Mouse (Mus musculus): ENCODE data around the gene Pfn2. TPM values are rescaled to one million over a fixed set of nuclear protein-coding genes. Genes with fewer than 3 reads are reported as not detected.
"Not testable (repeated sequence)": the region's sequence is repeated elsewhere in the genome, so short reads cannot be mapped to it uniquely, and the experiment has no call there.

The Pfn2 gene
- 10 to 100 TPM; 55.7 to 60.1 TPM for total RNA-seq (2021)
- long read RNA-seq, experiment 1, transcript Pfn2-201 (3 exons, 2,342 nt) = major isoform, 129 of 150 reads
- long read RNA-seq, experiment 1, partial matches to known transcripts = 1 of 150 reads
- long read RNA-seq, experiment 1, other reads (novel, unspliced or antisense) = 15 of 150 reads
- long read RNA-seq, experiment 2, transcript Pfn2-201 (3 exons, 2,342 nt) = major isoform, 47 of 53 reads
- long read RNA-seq, experiment 2, partial matches to known transcripts = 1 of 53 reads
- long read RNA-seq, experiment 2, other reads (novel, unspliced or antisense) = 3 of 53 reads

DNA sequence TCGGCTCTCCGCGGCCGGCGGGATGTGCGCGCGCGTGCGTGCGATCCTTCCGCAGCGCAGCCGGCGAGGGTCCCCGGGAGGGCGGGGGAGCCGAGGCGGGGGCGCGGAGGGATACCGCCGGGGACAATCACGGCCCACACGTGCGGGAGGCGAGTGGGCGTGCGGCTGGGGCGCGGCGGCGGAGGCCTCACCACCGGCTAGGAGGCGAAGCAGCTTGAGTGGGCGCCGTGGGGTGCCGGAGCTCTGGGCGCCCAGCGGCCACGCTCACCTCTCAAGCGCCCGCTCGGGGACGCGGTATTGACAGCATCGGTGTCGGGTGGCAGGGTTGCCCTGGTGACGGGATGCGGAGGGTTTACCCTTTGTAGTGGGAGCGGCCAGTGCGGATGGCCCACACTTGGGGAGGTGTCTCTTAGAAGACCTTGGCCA lies at the start of gene Pfn2:
Gene Pfn2 (minus strand): TSS at position 320 of the 426 bp plus-strand sequence.
- DNase-seq = peak; percentile 74 to 81

GRCm38 (mm10) chr3:57882945-57883344 lies 35.1 kb upstream of the Pfn2 start:
- no peak for DNase-seq

DNA sequence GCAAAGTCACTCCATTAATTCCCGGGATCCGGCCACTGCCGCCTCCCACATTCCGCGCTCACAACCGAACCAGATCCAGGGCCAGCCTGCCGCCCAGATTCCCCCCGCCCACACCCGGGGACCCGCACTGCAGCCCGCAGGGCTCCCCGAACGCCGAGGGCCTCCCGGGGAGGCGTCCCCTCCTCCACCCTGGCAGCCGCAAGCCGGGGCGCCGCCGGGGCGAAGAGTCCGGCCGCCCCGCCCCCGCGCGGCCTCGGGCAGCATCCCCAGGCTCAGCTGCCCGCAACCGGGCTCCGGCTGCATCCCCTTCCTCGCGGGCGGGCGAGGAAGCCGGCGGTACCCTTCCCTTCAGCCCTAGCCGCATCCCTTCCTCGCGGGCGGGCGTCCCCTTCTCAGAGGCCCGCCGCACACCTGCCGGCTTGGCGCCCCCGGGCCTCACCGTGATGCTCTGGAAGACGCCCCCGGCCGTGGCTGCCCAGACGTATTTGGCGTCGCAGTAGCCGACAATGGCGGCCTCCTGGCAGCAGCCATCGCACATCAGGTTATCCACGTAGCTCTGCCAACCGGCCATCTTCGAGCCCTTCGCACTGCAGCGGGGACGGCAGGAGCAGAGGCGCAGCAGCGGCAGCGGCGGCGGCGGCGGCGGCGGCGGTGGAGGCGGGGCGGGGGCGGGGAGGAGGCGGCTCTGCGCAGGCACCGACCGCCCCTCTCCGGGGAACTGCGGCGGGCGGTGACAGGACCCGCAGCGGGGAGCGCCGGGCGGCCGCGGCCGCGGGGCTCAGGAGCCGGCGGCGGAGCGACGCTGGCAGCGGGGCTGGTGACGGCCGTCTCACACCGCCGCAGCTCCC lies 743 bp downstream of the Pfn2 start:
- peak; percentile 74 to 82 for DNase-seq

- no peak for DNase-seq
Measured at GRCm38 (mm10) chr3:57846662-57846911, 1.3 kb downstream of the Pfn2 start.

GRCm38 (mm10) chr3:57845786-57846661 lies 1.9 kb downstream of the Pfn2 start:
- DNase-seq = peak in 1 of 2 experiments; percentile 34

DNA sequence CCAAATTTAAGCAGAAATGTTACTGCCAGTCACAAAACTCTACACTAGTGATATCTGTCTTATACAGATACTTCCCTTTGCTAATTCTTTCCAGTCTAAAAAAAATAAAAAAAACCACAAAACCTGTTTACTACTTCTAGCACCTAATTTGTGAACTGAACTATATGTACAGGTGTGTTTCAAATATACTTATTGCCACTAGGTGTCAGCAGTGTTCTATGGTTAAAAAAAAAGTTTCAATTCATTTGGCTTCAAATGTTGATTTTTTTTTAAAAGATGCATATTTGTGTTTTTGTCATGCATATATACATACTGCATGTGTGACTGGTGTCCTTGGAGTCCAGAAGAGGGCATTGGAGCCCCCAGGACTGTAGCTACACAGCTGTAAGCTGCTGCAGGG lies 4.1 kb downstream of the Pfn2 start:
- DNase-seq = no peak

- no peak for DNase-seq
Measured at GRCm38 (mm10) chr3:57836911-57837310, 11.0 kb downstream of the Pfn2 start.

- no peak for DNase-seq
Measured at GRCm38 (mm10) chr3:57833585-57833984, 14.3 kb downstream of the Pfn2 start.

GRCm38 (mm10) chr3:57825866-57826265 lies 22.0 kb downstream of the Pfn2 start:
- no peak for DNase-seq

DNA sequence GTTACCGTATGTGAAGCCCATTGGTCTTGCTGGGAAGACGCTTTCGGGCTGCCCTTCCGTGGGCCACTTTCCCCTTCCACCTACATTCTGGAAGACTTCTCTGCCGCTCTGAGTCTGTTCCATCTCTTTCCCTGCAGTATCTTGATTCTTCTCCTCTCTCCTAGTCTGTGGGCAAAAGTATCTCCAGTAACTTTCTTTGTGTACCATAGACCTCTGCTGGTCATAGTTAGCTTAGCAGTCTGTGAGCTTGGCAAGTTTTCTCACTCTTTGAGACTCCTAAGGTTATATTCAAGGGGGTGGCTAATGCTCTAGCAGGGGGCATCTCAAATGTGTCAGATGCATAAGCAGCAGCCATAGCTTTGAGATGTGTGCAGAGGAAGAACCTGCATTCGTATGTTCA lies 32.4 kb downstream of the Pfn2 start:
- no peak for DNase-seq

- DNase-seq = not testable (repeated sequence)
Measured at GRCm38 (mm10) chr3:57795071-57795470, 52.8 kb downstream of the Pfn2 start.

Other genes with a start within 250 kb of the Pfn2 start
- gene Commd2, start 196.4 kb downstream of the Pfn2 start, total RNA-seq (2021) = 10 to 100 TPM; 26.9 to 33.3 TPM
- gene Ankub1, start 155.3 kb downstream of the Pfn2 start, total RNA-seq (2021) = not detected
- 100 to 1,000 TPM in 1 of 2 experiments, 10 to 100 TPM in 1; 80.9 to 115 TPM for gene Rnf13, start 112.0 kb downstream of the Pfn2 start, total RNA-seq (2021)

Data from adrenal gland, postnatal 36 days (tissue).